Mouse (Mus musculus) intestine, embryonic 16.5 days (tissue): ENCODE measurements around the gene Cenpm. TPM values are rescaled to one million over a fixed set of nuclear protein-coding genes. Genes with fewer than 3 reads are reported as not detected.

ENCODE experiments used
- ATAC-seq: fragments of 200-750 bp; cut with Nextera tagmentation; 2 replicates; pipeline ENCODE4 v1.8.0; 2017; ENCODE audit warnings: moderate TSS enrichment, moderate library complexity
- H3K27ac ChIP-seq: fragments of 300-500 bp; sonication (generic); 2 replicates; pipeline ENCODE4 v1.5.1; 2014; ENCODE audit warnings: mild to moderate bottlenecking, low read length
- H3K27me3 ChIP-seq: fragments of 300-500 bp; sonication (generic); replicated peaks from 2 replicates; pipeline ENCODE4 v1.6.1; 2014; ENCODE audit warnings: low read length, control low read depth, mixed read lengths; ENCODE audit not compliant: control insufficient read depth, insufficient read depth
- H3K36me3 ChIP-seq: fragments of 300-500 bp; sonication (generic); 2 replicates; pipeline ENCODE4 v1.6.1; 2014; ENCODE audit warnings: low read length, control low read depth; ENCODE audit not compliant: control insufficient read depth, insufficient read depth
- H3K4me1 ChIP-seq: fragments of 300-500 bp; sonication (generic); 2 replicates; pipeline ENCODE4 v1.6.1; 2014; ENCODE audit warnings: low read length, control low read depth, mixed read lengths; ENCODE audit not compliant: control insufficient read depth, insufficient read depth
- H3K4me2 ChIP-seq: fragments of 300-500 bp; sonication (generic); 2 replicates; pipeline ENCODE4 v1.6.1; 2014; ENCODE audit warnings: low read depth, low read length, control low read depth
- H3K4me3 ChIP-seq: fragments of 300-500 bp; sonication (generic); 2 replicates; pipeline ENCODE4 v1.5.1; 2014; ENCODE audit warnings: mild to moderate bottlenecking, low read length
- H3K9ac ChIP-seq: fragments of 300-500 bp; sonication (generic); 2 replicates; pipeline ENCODE4 v1.6.1; 2014; ENCODE audit warnings: low read depth, low read length
- H3K9me3 ChIP-seq: fragments of 300-500 bp; sonication (generic); 2 replicates; pipeline ENCODE4 v1.6.1; 2016; ENCODE audit warnings: low read length, control low read depth; ENCODE audit not compliant: control insufficient read depth
- WGBS: fragments of 180-500 bp; shearing (Covaris S2); extraction: QIAGEN DNeasy Blood & Tissue Kit; methylation state at CpG from one replicate; pipeline ENCODE4 v1.1.7; 2014; 5-methylcytosine and 5-hydroxymethylcytosine counted together
- polyA plus RNA-seq: library from polyadenylated mRNA; unstranded; fragments of >200 nt; fragmentation: Nextera tagmentation; extraction: Ambion mirVana; gene quantifications from 2 replicates; pipeline ENCODE4 v1.2.1, GENCODE M21; 2015

The Cenpm gene
- polyA plus RNA-seq, 1 experiment from 2014 or later: 43.6 TPM

- H3K4me3 ChIP-seq: no peak overlapping the region
- peaks cover 33% of the 10 kb centered on the region for H3K27me3 ChIP-seq
- no peak overlapping the region for H3K4me2 ChIP-seq
- H3K36me3 ChIP-seq: peaks cover 20% of the 10 kb centered on the region
- no peak overlapping the region for H3K27ac ChIP-seq
- peaks cover 9% of the 10 kb centered on the region for H3K4me1 ChIP-seq
- no peaks in the 10 kb centered on the region for H3K9me3 ChIP-seq
- no peak overlapping the region for H3K9ac ChIP-seq
- WGBS: 48% methylated on average over 10 of the region's 10 CpGs
- ATAC-seq: no peak
Observed at GRCm38 (mm10) chr15:82204680-82205371, 39.7 kb downstream of the Cenpm start.

GRCm38 (mm10) chr15:82203611-82204351, 40.8 kb downstream of the Cenpm start:
- ATAC-seq: no peak
- H3K4me1 ChIP-seq: peaks cover 9% of the 10 kb centered on the region
- peaks cover 30% of the 10 kb centered on the region for H3K36me3 ChIP-seq
- peaks cover 26% of the 10 kb centered on the region for H3K27me3 ChIP-seq
- H3K27ac ChIP-seq: no peak overlapping the region
- no peak overlapping the region for H3K4me2 ChIP-seq
- 82% methylated on average over 20 of the region's 20 CpGs for WGBS
- H3K9ac ChIP-seq: no peak overlapping the region
- no peak overlapping the region for H3K4me3 ChIP-seq
- H3K9me3 ChIP-seq: no peaks in the 10 kb centered on the region

- ATAC-seq: no peak
- no peak overlapping the region for H3K4me2 ChIP-seq
- H3K9me3 ChIP-seq: no peaks in the 10 kb centered on the region
- peaks cover 23% of the 10 kb centered on the region for H3K27me3 ChIP-seq
- WGBS: 93% methylated on average over 10 of the region's 10 CpGs
- peaks cover 9% of the 10 kb centered on the region for H3K4me1 ChIP-seq
- H3K36me3 ChIP-seq: peaks cover 37% of the 10 kb centered on the region
- H3K9ac ChIP-seq: no peak overlapping the region
- no peak overlapping the region for H3K27ac ChIP-seq
- no peak overlapping the region for H3K4me3 ChIP-seq
Observed at GRCm38 (mm10) chr15:82203090-82203489, 41.5 kb downstream of the Cenpm start.

GRCm38 (mm10) chr15:82202086-82202485, 42.5 kb downstream of the Cenpm start:
- no peaks in the 10 kb centered on the region for H3K9me3 ChIP-seq
- H3K9ac ChIP-seq: no peak overlapping the region
- WGBS: 93% methylated on average over 6 of the region's 6 CpGs
- no peak overlapping the region for H3K27ac ChIP-seq
- no peak overlapping the region for H3K4me2 ChIP-seq
- H3K4me3 ChIP-seq: no peak overlapping the region
- H3K27me3 ChIP-seq: peaks cover 14% of the 10 kb centered on the region
- peaks cover 9% of the 10 kb centered on the region for H3K4me1 ChIP-seq
- peaks cover 46% of the 10 kb centered on the region for H3K36me3 ChIP-seq
- no peak for ATAC-seq

GRCm38 (mm10) chr15:82199546-82199945, 45.0 kb downstream of the Cenpm start:
- no peak overlapping the region for H3K4me2 ChIP-seq
- no peaks in the 10 kb centered on the region for H3K9me3 ChIP-seq
- 85% methylated on average over 12 of the region's 12 CpGs for WGBS
- ATAC-seq: no peak
- H3K9ac ChIP-seq: no peak overlapping the region
- H3K27ac ChIP-seq: no peak overlapping the region
- no peak overlapping the region for H3K4me3 ChIP-seq
- peaks cover 59% of the 10 kb centered on the region for H3K36me3 ChIP-seq
- no peaks in the 10 kb centered on the region for H3K4me1 ChIP-seq
- H3K27me3 ChIP-seq: no peaks in the 10 kb centered on the region

- no peak for ATAC-seq
- 90% methylated on average over 7 of the region's 7 CpGs for WGBS
Observed at GRCm38 (mm10) chr15:82198342-82198741, 46.2 kb downstream of the Cenpm start.

GRCm38 (mm10) chr15:82197937-82198336, 46.6 kb downstream of the Cenpm start:
- 92% methylated on average over 11 of the region's 11 CpGs for WGBS
- Histone ChIP-seq H3K36me3 (peaks cover 64% of the 10 kb centered on the region), H3K27ac (no peak overlapping the region), H3K27me3 (no peaks in the 10 kb centered on the region), H3K4me2 (no peak overlapping the region), H3K9ac (no peak overlapping the region), H3K4me1 (no peaks in the 10 kb centered on the region), H3K4me3 (no peak overlapping the region), H3K9me3 (no peaks in the 10 kb centered on the region)
- no peak for ATAC-seq

More at GRCm38 (mm10) chr15:82198342-82198741, 46.2 kb downstream of the Cenpm start:
- Histone ChIP-seq H3K4me3 (no peak overlapping the region), H3K9ac (no peak overlapping the region), H3K36me3 (peaks cover 67% of the 10 kb centered on the region), H3K4me1 (no peaks in the 10 kb centered on the region), H3K9me3 (no peaks in the 10 kb centered on the region), H3K27ac (no peak overlapping the region), H3K4me2 (no peak overlapping the region), H3K27me3 (no peaks in the 10 kb centered on the region)

- 90% methylated on average over 10 of the region's 10 CpGs for WGBS
- Histone ChIP-seq H3K9me3 (no peaks in the 10 kb centered on the region), H3K4me2 (no peak overlapping the region), H3K27ac (no peak overlapping the region), H3K4me1 (no peaks in the 10 kb centered on the region), H3K9ac (no peak overlapping the region), H3K36me3 (peaks cover 66% of the 10 kb centered on the region), H3K4me3 (no peak overlapping the region), H3K27me3 (no peaks in the 10 kb centered on the region)
- no peak for ATAC-seq
Observed at GRCm38 (mm10) chr15:82197246-82197750, 47.2 kb downstream of the Cenpm start.

- H3K4me1 ChIP-seq: no peaks in the 10 kb centered on the region
- no peak overlapping the region for H3K4me3 ChIP-seq
- no peaks in the 10 kb centered on the region for H3K9me3 ChIP-seq
- H3K4me2 ChIP-seq: no peak overlapping the region
- ATAC-seq: no peak
- H3K36me3 ChIP-seq: peaks cover 69% of the 10 kb centered on the region
- 85% methylated on average over 12 of the region's 12 CpGs for WGBS
- no peaks in the 10 kb centered on the region for H3K27me3 ChIP-seq
- H3K27ac ChIP-seq: no peak overlapping the region
- H3K9ac ChIP-seq: no peak overlapping the region
Observed at GRCm38 (mm10) chr15:82196300-82196699, 48.2 kb downstream of the Cenpm start.
